Mouse (Mus musculus) retina, adult 2 months (tissue): ENCODE measurements around the gene Zfp523.
A peak's percentile ranks its signal among the peaks of the same experiment; 100 is the strongest.
"Not testable (repeated sequence)": the region's sequence is repeated elsewhere in the genome, so short reads cannot be mapped to it uniquely, and the experiment has no call there.

Experiments used
- DNase-seq: peaks from one replicate; pipeline ENCODE4 v3.0.0-alpha.2; 2012; ENCODE audit warnings: low read depth, low spot score

Zfp523 gene

GRCm38 (mm10) chr17:28209457-28210110, 32.7 kb downstream of the Zfp523 start:
- no peak for DNase-seq

- DNase-seq = no peak
These were observed 35.0 kb downstream of the Zfp523 start for GRCm38 (mm10) chr17:28211921-28212341.

GRCm38 (mm10) chr17:28212391-28212790, 35.5 kb downstream of the Zfp523 start:
- no peak for DNase-seq

- no peak for DNase-seq
These were observed 36.3 kb downstream of the Zfp523 start for GRCm38 (mm10) chr17:28213236-28213635.

- DNase-seq = no peak
These were observed 39.9 kb downstream of the Zfp523 start for GRCm38 (mm10) chr17:28216791-28217190.

GRCm38 (mm10) chr17:28217721-28218649, 41.1 kb downstream of the Zfp523 start:
- DNase-seq = no peak

GRCm38 (mm10) chr17:28222463-28222862, 45.5 kb downstream of the Zfp523 start:
- DNase-seq = not testable (repeated sequence)

GRCm38 (mm10) chr17:28223561-28224391, 46.8 kb downstream of the Zfp523 start:
- peak; percentile 88 for DNase-seq

GRCm38 (mm10) chr17:28224615-28225014, 47.7 kb downstream of the Zfp523 start:
- DNase-seq = no peak

- peak; percentile 77 for DNase-seq
These were observed 49.1 kb downstream of the Zfp523 start for GRCm38 (mm10) chr17:28226014-28226413.

- DNase-seq = no peak
These were observed 53.6 kb downstream of the Zfp523 start for GRCm38 (mm10) chr17:28230486-28230885.

GRCm38 (mm10) chr17:28231026-28231736, 54.3 kb downstream of the Zfp523 start:
- DNase-seq = no peak

GRCm38 (mm10) chr17:28232475-28233060, 55.6 kb downstream of the Zfp523 start, which contains the start of gene Ppard:
Gene Ppard (plus strand): TSS chr17:28232700.
- peak; percentile 93 for DNase-seq

GRCm38 (mm10) chr17:28233091-28233731, 56.3 kb downstream of the Zfp523 start:
- no peak for DNase-seq

GRCm38 (mm10) chr17:28234641-28235040, 57.7 kb downstream of the Zfp523 start:
- DNase-seq = no peak

- DNase-seq = no peak
These were observed 59.2 kb downstream of the Zfp523 start for GRCm38 (mm10) chr17:28235982-28236635.

GRCm38 (mm10) chr17:28236636-28237015, 59.7 kb downstream of the Zfp523 start:
- no peak for DNase-seq

GRCm38 (mm10) chr17:28237362-28237761, 60.4 kb downstream of the Zfp523 start:
- DNase-seq = no peak

GRCm38 (mm10) chr17:28237874-28238273, 60.9 kb downstream of the Zfp523 start:
- DNase-seq = no peak

GRCm38 (mm10) chr17:28240846-28241245, 63.9 kb downstream of the Zfp523 start:
- no peak for DNase-seq
